Mouse (Mus musculus) ES-E14 (cell line): ENCODE results near the gene Ksr2.

ENCODE experiments used
- CHD2 ChIP-seq: IDR thresholded peaks from 2 replicates; pipeline ENCODE4 v1.6.1; 2014; ENCODE audit warnings: mild to moderate bottlenecking, low read depth, low read length, inconsistent platforms
- ZNF384 ChIP-seq: IDR thresholded peaks from 2 replicates; pipeline ENCODE4 v1.6.1; 2012; ENCODE audit warnings: low read depth, low read length, inconsistent platforms

DNA sequence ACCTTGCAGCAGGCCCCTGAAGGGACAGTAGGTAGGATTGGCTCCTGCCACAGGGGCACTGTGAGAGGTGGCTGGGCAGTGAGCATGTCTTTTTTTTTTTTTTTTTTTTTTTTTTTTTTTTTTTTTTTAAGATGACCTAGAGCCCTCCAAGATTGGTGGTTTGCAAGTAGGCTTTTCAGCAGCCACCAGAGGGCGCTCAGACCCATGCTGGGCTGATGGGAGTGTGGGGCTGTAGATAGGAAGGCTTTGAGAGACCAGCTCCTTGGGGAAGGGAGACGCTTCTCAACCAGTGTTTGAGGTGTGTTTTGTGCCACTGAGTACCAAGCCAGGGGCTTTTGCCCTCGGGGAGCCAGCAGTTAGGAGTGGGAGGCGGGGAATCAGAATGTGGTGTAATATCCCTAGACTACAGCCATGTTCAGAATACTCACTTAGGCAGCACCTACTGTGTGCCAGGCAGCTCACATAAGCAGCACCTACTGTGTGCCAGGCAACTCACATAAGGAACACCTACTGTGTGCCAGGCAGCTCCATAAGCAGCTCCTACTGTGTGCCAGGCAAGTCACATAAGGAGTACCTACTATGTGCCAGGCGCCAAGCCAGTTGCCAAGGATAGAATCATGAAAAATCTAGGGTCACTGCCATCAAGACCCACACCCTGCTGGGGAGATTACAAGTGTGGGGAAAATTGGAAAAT lies 200.7 kb downstream of the Ksr2 start:
- TF ChIP-seq ZNF384 (peak; percentile 97), CHD2 (no peak)
